Mouse (Mus musculus): ENCODE measurements around the gene Git2.

DNA sequence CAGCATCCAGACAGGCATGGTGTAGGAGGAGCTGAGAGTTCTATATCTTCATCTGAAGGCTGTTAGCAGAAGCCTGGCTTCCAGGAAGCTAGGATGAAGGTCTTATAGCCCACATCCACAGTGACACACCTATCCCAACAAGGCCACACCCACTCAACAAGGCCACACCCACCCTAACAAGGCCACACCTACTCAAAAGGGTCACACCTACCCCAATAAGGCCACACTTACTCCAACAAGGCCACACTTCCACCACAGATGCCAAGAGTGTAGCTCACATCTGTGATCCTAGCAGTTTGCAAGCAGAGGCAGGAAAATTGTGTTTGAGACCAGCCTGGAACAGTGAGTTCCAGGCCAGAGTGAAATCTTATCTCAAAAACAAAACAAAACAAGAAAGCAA, 87.4 kb downstream of the Git2 start:
- no peak for TF ChIP-seq CTCF (IDR thresholded peaks at IDR 0.05; ENCODE audit: low read depth, low read length)
- TF ChIP-seq POLR2A (IDR thresholded peaks at IDR 0.05; ENCODE audit: extremely low read depth, insufficient read depth, low read length): no peak

Measured in liver, adult 2 months (tissue).